Mouse (Mus musculus): ENCODE data around the gene B3gnt6. TPM values are rescaled to one million over a fixed set of nuclear protein-coding genes. Genes with fewer than 3 reads are reported as not detected.

Gene B3gnt6
- polyA plus RNA-seq, 1 experiment from 2014 or later: 0.10 TPM

Other genes with a start within 250 kb of the B3gnt6 start
- 17.3 and 21.2 TPM in 2 replicates for gene Myo7a, start 80.0 kb downstream of the B3gnt6 start, polyA plus RNA-seq (2016; fragmentation: Nextera tagmentation; extraction: Ambion mirVana)
- gene Omp, start 54.0 kb downstream of the B3gnt6 start, polyA plus RNA-seq (2016; fragmentation: Nextera tagmentation; extraction: Ambion mirVana): 0.07 and 0.13 TPM in 2 replicates
- gene Capn5, start 21.2 kb downstream of the B3gnt6 start, polyA plus RNA-seq (2016; fragmentation: Nextera tagmentation; extraction: Ambion mirVana): 5.6 and 9.9 TPM in 2 replicates
- 18.5 and 22.2 TPM in 2 replicates for gene Acer3, start 121.7 kb upstream of the B3gnt6 start, polyA plus RNA-seq (2016; fragmentation: Nextera tagmentation; extraction: Ambion mirVana)
- gene Tsku, start 161.8 kb upstream of the B3gnt6 start, polyA plus RNA-seq (2016; fragmentation: Nextera tagmentation; extraction: Ambion mirVana): 8.1 and 10.2 TPM in 2 replicates
- gene Gucy2d, start 240.9 kb upstream of the B3gnt6 start, polyA plus RNA-seq (2016; fragmentation: Nextera tagmentation; extraction: Ambion mirVana): not detected in 2 replicates